Mouse (Mus musculus): ENCODE data around the gene Radil. TPM values are rescaled to one million over a fixed set of nuclear protein-coding genes. Genes with fewer than 3 reads are reported as not detected.

Gene Radil
- total RNA-seq, 2 experiments from 2014 or later, result 19.2 to 21.2 TPM

- intact Hi-C loops (cut with DNase I), result no loop called here
- no peak for DNase-seq (ENCODE audit: low spot score in 2 of 2)
These were observed 55.4 kb downstream of the Radil start for GRCm38 (mm10) chr5:142495321-142496096.

DNA sequence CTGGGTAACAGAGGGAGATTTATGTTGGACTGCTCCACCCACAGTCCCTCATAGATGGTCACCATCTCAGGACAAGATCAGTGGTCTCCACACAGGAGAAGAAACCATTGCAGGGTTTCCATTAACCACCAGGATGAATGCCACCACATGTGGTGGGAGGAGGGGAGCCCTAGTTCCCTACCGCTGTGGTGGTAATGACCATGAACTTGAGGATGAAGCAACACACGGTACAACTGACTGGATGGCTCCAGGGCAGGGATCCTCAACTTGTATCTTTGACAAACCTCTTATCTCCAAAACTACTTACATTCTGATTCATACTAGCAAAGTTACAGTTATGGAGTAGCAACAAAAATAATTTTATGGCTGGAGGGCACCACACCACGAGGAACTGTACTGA, 57.6 kb downstream of the Radil start:
- intact Hi-C loops (cut with DNase I), result no loop called here

GRCm38 (mm10) chr5:142489955-142490707, 60.8 kb downstream of the Radil start:
- intact Hi-C loops (cut with DNase I), result loop anchor here (10.0 kb wide), 1 partner anchor 235 kb away; no protein-coding TSS in a partner anchor
- DNase-seq (ENCODE audit: low spot score in 2 of 2), result no peak

More for the DNA sequence above, 57.6 kb downstream of the Radil start:
- no peak for DNase-seq (ENCODE audit: low spot score in 2 of 2)

DNA sequence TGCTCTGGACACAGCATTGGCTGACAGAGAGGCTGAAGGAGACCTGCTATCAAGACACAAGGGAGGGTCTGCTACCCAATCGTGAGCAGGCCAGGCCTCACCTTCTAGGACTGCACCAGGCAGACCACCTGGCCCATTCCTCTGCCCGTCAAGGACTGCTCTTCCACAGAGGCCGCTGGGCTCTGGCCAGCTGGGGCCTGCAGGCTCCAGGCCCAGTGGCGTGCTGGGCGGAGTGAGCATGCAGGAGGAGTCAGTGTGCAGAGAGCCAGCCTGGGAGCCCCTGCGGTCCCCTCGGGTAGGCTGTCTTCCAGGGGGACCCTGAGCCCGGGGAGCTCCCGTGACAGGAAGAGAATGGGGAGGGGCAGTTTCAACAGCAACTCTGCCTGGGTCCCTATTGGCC, 64.2 kb downstream of the Radil start:
- intact Hi-C loops (cut with DNase I), result loop anchor here (10.0 kb wide), 1 partner anchor 238 kb away; no protein-coding TSS in a partner anchor
- DNase-seq (ENCODE audit: low spot score in 2 of 2), result no peak

DNA sequence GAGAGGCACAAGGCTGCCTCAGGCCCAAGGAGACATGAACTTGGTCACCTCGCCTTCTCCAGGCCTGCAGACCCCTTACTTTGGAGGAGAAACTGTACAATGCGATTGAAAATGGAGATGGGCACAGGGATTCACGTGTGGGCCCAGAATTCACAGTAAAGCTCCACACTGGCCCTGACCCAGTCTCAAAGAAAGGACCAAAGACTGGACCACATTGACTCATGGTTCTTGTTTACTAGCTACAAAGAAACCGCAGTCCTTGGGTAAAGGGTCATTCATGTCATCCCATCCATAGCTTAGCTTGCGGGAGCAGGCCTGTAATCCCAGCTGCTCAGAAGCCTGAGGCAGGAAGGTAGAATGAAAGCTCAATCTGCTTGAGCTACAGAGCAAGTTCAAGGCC, 67.3 kb downstream of the Radil start:
- no peak for DNase-seq (ENCODE audit: low spot score in 2 of 2)
- intact Hi-C loops (cut with DNase I), result loop anchor here (10.0 kb wide), 1 partner anchor 241 kb away; no protein-coding TSS in a partner anchor

GRCm38 (mm10) chr5:142482512-142482911, 68.4 kb downstream of the Radil start:
- no peak for DNase-seq (ENCODE audit: low spot score in 2 of 2)
- intact Hi-C loops (cut with DNase I), result loop anchor here (10.0 kb wide), 1 partner anchor 242 kb away; no protein-coding TSS in a partner anchor

GRCm38 (mm10) chr5:142478829-142479435, 72.0 kb downstream of the Radil start:
- peak; percentile 90 to 92 for DNase-seq (ENCODE audit: low spot score in 2 of 2)
- intact Hi-C loops (cut with DNase I), result loop anchor here (2.0 kb wide), 1 partner anchor 72 kb away; the partner anchor contains the start of gene Radil

- intact Hi-C loops (cut with DNase I), result loop anchor here (2.0 kb wide), 1 partner anchor 73 kb away; the partner anchor contains the start of gene Radil
These were observed 72.9 kb downstream of the Radil start for GRCm38 (mm10) chr5:142477866-142478615.

DNA sequence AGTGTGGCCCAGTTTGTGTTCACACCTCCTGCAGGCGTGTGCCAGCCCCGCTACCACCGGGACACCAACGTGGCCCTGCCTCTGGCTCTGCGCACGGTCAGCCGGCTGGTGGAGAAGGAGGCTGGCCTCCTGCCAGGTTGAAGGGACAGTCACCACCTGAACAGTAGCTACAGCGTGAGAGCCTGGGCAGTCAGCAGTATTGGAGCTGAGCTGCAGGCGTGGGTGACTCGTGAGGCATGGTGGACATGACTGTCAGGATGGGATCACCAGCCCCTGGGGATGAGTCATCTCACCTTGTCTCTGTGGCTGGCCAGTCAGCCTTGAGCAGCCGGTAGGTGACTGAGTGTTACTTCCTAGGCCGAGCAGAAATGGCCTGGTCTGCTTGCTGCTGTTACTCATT, 73.6 kb downstream of the Radil start:
- intact Hi-C loops (cut with DNase I), result no loop called here
- no peak for DNase-seq (ENCODE audit: low spot score in 2 of 2)

More at GRCm38 (mm10) chr5:142477866-142478615, 72.9 kb downstream of the Radil start:
- no peak for DNase-seq (ENCODE audit: low spot score in 2 of 2)

DNA sequence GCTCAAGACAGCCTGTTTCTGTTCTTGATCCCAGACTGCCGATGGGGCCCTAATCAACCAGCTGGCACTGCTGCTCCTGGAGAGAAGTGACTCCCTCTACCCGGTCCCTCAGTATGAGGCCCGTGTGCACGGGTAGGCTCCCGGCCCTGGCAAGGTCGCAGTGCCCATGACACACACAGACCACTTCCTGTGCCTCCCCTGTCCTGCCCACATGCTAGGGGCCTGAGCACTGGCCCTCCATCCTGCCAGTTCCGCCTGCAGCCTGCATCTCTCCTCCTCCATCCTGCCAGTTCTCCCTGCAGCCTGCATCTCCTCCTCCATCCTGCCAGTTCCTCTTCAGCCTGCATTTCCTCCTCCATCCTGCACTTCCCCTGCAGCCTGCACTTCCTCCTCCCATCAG, 75.2 kb downstream of the Radil start:
- intact Hi-C loops (cut with DNase I), result no loop called here
- DNase-seq (ENCODE audit: low spot score in 2 of 2), result no peak

GRCm38 (mm10) chr5:142473696-142474095, 77.2 kb downstream of the Radil start:
- peak; percentile 63 to 88 for DNase-seq (ENCODE audit: low spot score in 2 of 2)
- intact Hi-C loops (cut with DNase I), result no loop called here

DNA sequence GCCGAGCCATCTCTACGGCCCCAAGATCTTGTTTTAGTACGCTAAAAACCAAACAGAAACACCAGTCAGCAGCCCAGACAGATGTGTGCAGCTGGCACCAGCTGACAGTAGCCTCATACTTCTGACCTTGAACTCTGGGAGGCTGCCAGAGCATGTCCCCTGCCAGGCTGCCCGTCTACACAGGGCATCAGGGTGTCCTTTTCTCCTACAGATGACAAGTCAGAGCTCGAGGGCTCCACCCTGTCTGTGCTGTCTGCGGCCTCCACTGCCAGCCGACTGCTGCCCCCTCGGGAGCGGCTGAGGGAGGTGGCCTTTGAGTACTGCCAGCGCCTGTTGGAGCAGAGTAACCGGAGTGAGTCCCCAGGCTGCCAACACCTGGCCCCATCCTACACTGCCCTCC, 81.1 kb downstream of the Radil start:
- DNase-seq (ENCODE audit: low spot score in 2 of 2), result no peak
- intact Hi-C loops (cut with DNase I), result no loop called here

- intact Hi-C loops (cut with DNase I), result no loop called here
- DNase-seq (ENCODE audit: low spot score in 2 of 2), result no peak
These were observed 82.5 kb downstream of the Radil start for GRCm38 (mm10) chr5:142468375-142468774.

- intact Hi-C loops (cut with DNase I), result no loop called here
- DNase-seq (ENCODE audit: low spot score in 2 of 2), result peak; percentile 90 to 92
These were observed 87.1 kb downstream of the Radil start, which contains the start of gene Ap5z1 for GRCm38 (mm10) chr5:142463461-142464454. Gene Ap5z1, plus strand, starts transcription at chr5:142463944.

GRCm38 (mm10) chr5:142463011-142463410, 87.9 kb downstream of the Radil start:
- DNase-seq (ENCODE audit: low spot score in 2 of 2), result no peak
- intact Hi-C loops (cut with DNase I), result no loop called here

DNA sequence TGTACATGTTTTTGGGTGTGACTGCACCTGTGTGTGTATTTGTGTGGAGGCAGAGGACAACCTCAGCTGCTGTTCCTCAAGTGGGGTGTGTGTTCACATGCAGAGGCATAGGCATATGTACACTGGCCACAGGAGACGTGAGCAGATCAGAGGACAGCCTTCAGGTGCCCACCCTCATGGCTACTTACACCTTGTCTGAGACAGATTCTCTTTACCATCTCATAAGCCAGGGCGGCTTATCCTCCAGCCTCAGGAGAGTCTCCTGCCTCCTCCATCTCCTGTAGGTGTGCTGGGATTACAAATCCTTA, 88.3 kb downstream of the Radil start:
- intact Hi-C loops (cut with DNase I), result no loop called here
- no peak for DNase-seq (ENCODE audit: low spot score in 2 of 2)

DNA sequence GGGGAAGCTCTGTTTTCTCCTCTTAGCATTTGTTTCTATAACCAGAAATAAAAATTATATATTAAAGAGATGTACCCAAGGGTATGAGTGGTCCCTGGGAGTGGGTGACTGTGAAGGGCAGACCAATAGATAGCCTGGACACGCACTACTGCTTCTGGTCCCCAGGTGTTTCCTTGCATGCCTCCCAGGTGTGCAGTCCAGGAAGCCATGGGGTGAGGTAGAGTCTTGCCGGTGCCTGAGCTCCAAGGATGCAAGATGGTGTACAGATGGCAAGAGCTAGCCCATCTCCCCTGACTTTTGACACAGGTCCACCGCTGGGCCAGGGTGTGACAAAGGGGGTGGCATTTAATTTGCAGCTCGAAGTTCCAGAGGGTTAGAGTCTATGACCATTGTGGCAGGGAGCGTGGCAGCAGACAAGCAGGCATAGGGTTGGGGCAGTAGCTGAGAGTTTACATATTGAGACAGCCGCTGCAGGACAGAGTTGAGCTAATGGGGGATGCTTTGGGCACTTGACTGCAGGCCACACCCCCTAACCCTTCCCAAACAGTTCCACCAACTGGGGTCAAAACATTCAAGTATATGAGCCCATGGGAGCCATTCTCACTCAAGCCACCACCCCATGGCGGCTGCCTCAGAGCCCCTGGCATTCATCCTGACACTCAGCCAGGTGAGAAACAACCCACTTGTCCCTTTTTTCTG, 88.8 kb downstream of the Radil start:
- no peak for DNase-seq (ENCODE audit: low spot score in 2 of 2)
- intact Hi-C loops (cut with DNase I), result no loop called here

DNA sequence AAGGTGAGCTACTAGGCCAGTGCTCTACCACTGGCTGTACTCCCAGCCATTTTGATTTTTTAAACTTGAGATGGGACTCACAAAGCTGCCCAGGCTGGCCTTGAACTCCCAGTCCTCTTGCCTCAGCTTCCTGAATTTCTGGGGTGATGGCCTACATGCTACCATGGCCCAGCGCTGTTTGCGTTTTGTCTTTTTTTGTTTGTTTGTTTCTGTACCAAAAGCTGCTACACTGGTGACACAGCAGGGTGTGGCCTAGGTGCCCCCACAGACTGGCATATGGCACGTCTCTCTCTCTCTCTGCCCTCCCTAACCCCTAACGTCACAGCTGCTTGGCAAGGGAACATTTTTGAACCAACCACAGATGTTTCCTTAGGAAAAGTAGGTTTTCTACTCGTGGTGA, 91.1 kb downstream of the Radil start:
- intact Hi-C loops (cut with DNase I), result no loop called here

More for the DNA sequence above, 91.1 kb downstream of the Radil start:
- no peak for DNase-seq (ENCODE audit: low spot score in 2 of 2)

Measured in left cerebral cortex, postnatal 14 days (tissue).